Mouse (Mus musculus) NIH3T3 (cell line): Measurements from ENCODE around the gene Tmem235.

Source experiments
- DNase-seq: peaks from one replicate; pipeline ENCODE4 v3.0.0-alpha.2; 2012; ENCODE audit warnings: low read depth

Tmem235 gene

DNA sequence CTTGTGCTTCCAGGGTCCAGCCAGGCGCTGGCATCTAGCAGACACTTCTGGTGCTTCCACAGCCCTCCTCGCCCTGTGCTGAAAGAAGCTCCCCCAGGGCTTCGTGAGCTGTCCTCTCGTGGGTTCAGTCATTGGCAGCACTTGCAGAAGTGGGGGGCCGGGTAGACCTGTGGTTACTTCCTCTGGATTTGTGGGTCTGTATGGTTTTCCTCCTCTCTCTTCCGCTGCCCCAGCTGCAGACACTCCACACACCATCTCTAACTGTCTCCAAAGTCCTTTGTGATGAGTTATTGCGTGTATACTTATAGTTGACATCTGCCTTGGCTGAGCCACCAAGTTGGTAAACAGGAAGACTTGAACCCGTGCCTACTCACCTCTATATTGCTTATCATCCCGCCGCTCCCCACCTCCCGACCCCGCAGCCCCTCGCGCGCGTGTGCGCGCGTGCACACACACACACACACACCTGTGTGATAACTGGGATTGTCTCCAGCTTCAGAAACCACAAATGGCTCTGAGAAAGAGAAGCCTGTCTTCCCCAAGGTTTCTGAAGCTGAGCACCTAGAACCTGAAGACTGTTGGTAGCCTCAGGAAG lies 31.1 kb downstream of the Tmem235 start:
- no peak for DNase-seq

DNA sequence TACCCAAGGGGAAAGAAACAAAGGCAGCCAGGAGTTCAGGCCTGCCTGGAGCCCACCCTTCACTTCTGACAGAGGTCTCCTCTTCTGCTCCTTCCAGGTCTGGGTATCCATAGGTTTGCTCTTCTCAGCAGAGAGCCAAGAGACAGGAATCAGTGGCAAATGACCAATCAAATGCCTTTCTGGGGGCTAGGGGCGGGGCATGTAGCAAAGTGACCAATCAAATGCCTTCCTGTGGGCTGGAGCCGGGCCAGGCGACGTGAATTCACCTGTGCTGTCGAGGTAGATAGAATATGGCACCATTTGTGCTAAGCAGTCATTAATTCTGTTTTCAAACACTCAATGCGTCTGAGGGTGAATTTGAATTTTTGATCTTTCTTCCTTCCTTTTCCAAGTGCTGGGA lies 31.6 kb downstream of the Tmem235 start:
- no peak for DNase-seq

DNA sequence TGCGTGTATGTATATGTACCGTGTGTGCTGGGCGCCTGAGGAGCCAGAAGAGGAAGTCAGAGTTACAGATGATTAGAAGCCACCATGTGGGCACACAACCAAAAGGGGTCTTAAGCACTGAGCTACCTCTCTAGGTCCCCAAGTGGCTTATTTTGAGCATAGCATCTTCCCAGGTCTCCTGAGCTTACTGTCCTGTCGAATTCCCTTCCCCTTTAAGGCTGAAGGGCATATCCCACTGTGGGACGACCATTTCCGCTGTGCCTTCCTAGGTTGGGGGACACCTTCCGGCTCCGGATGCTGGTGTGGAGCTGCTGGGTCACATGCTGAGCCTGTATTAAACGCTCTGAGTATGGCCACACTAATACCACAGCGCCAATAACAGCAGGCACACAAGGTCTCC lies 34.1 kb downstream of the Tmem235 start:
- no peak for DNase-seq

DNA sequence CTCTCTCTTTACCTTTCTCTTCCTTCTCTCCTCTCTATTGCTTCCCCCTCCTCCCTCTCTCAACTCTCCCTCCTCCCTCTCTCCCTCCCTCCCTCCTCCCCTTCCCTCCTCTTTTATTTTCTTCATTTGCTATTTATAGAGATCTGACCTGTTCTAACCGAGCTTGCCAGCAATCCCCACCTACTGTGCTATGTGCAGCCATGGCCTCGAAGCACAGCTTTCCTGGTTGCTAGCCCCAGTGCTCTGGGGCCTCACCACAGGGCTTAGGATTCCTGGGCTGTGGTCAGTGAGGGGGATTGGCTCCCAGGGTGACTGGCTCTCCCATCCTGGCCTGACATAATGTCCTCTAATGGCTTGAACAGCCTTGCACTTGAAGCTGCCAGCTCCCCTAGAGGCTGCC lies 36.0 kb downstream of the Tmem235 start:
- DNase-seq: peak; percentile 55

DNA sequence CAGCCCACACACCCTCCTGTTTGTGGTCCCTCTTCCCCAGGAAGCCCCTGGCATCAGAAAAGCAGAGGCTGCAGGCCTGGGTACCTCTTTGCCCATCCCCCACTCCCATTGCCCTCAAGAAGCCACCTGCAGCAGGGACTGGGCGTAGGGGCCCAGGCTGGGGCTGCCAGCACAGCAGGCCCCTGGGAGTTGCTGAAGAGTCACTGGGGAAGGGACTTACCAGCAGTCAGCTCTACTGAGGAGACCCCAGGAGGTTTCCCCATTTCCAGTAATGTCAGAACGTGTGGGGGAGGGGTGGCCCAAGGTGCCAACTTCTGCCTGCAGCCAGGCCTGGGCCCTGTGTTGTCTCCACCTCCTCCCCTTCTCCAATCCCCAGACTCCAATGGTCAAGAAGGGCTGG lies 41.7 kb downstream of the Tmem235 start:
- no peak for DNase-seq

DNA sequence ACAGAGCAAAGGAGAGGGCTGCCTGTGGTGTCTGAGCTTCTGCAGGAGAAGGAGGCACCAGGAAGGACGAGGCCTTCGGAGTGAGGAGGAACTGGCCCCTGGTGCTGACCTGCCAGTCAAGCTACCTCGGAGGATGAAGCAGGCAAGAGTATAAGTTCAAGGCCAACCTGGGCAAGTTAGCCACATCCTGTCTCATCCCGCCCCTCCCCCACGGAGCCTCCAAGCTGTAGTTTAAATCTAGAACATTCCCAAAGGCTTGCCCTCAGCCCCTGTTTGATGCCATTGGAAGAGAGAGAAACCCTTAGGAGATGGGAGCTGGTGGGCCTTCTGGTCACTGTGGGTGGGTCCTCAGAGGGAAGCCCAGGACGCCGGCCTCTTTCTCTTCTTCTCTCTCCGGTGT lies 43.9 kb downstream of the Tmem235 start:
- DNase-seq: no peak

DNA sequence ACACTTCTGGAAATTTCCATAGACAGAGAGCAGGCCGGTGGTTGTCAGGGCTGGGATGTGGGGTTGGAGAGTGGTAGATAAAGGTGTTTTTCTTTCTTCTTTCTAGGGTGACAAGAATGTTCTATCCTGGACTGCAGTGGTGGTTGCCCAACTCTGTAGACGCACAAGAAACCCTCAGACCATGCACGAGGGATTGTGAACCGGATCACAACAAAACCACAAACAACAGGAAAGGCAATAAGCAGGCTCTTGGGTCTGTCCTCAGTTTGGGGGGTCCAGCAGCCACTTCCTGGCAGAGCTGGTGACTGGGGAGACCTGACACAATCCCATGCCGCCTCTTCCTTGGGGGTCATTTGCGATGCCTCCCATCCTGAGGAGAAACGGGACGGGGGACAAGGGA lies 48.8 kb downstream of the Tmem235 start:
- no peak for DNase-seq

DNA sequence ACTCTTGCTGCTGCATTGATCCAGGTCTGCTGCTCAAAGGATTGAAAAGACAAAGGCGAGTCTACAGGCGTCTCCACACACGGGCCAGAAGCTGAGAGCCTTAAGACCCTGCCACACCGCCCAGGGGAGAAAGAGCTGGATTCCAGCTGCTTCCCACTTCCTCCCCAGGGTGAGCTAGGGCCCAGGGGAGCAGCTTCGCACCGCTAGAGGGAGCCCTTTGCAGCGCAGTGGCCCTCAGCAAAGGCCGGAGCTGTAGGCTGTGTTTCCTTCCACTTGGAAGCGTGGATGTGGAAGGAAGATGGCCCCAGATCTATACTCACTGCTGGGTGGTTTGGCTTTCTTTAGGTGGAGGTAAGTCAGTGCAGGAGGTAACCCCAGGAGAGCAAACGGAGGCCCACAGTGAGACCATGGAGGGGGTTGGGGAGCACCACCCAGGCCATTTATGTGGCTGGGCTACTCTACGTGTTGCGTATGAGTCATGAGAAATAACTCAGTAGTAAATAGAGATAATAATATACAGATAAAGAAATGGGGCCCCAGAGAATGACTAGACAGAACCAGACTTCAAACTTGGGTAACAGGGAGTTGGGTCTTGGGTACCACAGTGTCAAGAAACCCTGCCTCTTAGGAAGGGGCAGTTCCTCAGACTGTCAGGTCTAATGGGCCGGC lies 52.3 kb downstream of the Tmem235 start:
- DNase-seq: peak; percentile 91

DNA sequence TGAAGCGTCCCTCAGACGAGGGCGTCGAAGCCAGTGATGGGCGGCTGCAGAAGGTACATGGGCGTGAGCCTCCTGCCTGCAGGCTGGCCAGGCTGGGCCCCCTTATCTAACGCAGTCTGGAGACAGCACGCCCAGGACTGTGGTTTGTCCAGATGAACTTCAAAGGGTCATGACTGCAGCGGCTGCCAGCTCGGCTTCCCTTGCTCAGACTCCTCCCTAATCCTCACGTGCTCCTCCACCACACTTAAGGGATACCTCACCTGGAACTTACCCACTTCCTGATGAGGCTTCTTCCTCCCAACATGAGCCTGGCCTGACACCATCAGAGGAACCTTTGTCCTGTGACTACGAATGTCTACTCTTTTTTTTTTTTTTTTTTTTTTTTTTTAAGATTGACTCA lies 54.0 kb downstream of the Tmem235 start:
- DNase-seq: no peak
